Mouse (Mus musculus): ENCODE measurements around the gene Cdk17.

- TF ChIP-seq CTCF (IDR thresholded peaks at IDR 0.05; ENCODE audit: low read depth) = no peak
- no peak for TF ChIP-seq EP300 (IDR thresholded peaks at IDR 0.05; ENCODE audit: low read depth)
Observed at GRCm38 (mm10) chr10:93253156-93253555, 92.5 kb downstream of the Cdk17 start.
